Mouse (Mus musculus) kidney, postnatal 36 days (tissue): ENCODE measurements around the gene Sox21.

Experiments
- DNase-seq, 2 experiments: peaks; one replicate each; pipeline ENCODE4 v3.0.0; 2021 to 2022; ENCODE audit warnings: mixed read lengths in 2 of 2

The Sox21 gene

GRCm38 (mm10) chr14:118225061-118225743, 11.6 kb downstream of the Sox21 start:
- DNase-seq = no peak

GRCm38 (mm10) chr14:118220885-118221284, 15.9 kb downstream of the Sox21 start:
- no peak for DNase-seq

DNA sequence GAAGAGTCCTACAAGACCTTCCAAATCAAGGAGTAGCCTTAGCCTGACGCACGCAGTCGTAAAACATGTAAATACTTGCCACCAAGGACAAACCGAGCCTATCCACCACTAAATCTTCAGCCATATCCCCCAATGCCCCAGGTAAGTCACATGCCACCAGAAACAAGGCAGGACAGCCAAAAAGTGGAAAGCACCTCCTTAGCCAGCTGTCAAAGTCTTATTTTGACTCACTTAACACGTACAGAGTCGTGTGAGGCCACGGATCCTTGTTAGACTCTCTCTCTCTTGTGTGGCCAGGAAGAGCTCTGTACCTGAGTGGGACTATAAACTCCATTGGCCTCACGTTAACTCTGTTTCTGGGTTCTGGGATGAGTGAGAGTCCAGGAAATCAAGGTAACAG, 20.0 kb downstream of the Sox21 start:
- DNase-seq = no peak

GRCm38 (mm10) chr14:118212188-118212804, 24.5 kb downstream of the Sox21 start:
- no peak for DNase-seq

DNA sequence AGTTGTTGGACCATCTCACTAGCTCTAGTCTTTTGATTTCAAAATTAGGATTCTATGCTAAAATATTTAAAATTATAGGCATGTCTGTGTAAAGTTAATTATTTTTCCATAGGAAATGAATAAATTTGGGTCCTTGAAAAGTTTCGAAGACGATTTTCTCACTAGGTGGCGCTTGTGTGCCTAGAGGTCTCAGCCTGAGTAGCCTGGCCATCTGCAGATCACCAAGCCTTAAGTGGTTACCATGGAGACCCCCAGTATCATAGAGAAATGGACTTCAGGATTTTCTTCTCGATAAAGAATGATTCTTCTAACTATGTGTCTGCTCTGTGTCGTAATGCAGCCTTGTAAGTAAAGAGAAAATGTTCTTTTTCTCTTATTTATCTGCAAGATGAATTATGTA, 27.2 kb downstream of the Sox21 start:
- peak; percentile 32 to 67 for DNase-seq

DNA sequence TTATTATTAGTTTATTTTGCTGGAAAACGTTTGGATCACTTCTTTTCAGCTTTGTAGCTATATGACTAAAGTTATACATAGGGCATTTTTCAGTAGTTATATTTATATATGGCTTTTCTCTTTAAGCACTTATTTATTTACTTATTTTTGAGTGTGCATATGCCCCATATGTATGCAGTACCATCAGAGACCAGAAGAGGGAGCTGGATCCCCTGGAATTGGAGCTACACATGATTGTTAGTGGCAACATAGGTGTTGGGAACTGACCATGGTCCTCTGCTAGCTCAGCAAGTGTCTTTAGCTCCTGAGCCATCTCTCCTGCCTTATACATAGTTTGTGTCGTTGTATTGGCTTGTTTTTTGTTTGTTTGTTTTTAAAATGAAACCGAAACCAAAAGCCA, 29.5 kb downstream of the Sox21 start:
- DNase-seq = no peak

- peak in 1 of 2 experiments; percentile 19 for DNase-seq
These were observed 33.8 kb downstream of the Sox21 start for GRCm38 (mm10) chr14:118203031-118203430.

DNA sequence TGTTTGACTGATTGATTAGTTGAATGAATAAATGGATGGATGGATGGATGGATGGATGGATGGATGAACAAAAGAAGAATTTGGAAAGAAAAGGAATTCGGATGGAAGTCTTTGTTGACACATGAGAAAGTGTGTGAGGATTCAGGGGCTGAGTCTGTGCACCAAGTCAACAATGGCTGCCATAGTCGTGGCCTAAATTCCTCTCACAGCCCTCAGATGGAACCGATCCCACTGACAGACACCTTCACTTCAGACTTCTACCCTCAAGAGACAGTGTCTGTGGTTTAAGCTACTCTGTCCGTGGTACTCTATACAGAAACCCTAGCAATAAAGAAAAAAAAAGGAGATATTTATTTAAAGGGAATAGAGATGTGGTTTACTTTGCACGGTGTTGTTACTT, 34.8 kb downstream of the Sox21 start:
- no peak for DNase-seq

DNA sequence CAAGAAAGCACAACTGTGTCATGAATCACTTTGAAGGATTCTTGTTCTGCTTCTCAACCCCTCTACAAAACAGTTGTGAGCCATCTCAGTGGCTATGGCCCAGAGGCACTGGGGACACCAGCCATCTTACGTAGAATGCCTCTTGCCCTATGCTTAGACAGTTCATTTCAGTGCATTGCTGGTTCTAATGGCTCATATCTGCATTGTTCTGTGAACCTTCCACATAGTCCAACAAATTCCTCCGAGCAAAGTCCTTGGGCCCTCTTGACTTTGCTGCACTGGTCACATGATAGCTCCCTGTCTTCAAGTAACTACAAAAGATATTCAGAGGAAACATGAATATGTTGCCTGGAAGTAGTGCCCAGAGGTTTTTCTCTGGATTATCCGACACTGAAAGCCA, 36.1 kb downstream of the Sox21 start:
- peak in 1 of 2 experiments; percentile 2 for DNase-seq

GRCm38 (mm10) chr14:118197063-118197462, 39.8 kb downstream of the Sox21 start:
- DNase-seq = no peak

DNA sequence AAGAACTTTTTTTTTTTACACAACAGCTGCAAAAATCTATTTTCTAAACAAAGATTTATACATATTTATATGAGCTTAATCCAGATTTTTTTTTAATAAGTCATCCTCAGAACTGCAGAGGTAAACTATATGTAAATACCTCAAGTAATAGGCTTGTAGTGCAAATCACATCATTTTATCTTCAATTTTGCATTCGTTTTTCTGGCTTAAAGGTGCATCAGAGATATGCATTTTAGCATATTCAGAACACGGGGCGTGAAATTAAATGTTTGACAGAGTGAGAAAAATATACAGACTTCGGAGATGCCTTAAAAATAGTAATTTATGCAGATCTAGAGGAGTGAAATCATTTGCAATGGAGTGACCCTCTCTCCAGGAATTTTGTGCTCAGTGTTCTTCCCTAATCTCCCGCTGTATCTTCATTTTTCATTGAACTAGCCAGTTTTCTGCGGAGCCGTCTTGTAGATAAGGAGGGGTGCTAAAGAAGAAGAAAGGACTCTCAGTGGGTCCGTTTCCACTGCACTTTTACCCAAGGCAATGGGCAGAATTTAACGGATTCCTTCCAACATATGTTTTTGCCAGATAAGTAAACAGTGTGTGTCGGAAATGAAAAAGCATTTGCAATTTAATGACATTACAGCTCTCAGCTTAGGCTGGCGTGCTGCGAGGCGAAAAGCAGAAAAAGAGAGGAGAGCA, 42.5 kb downstream of the Sox21 start:
- no peak for DNase-seq

GRCm38 (mm10) chr14:118193663-118194062, 43.2 kb downstream of the Sox21 start:
- DNase-seq = no peak

GRCm38 (mm10) chr14:118193001-118193628, 43.7 kb downstream of the Sox21 start:
- no peak for DNase-seq

DNA sequence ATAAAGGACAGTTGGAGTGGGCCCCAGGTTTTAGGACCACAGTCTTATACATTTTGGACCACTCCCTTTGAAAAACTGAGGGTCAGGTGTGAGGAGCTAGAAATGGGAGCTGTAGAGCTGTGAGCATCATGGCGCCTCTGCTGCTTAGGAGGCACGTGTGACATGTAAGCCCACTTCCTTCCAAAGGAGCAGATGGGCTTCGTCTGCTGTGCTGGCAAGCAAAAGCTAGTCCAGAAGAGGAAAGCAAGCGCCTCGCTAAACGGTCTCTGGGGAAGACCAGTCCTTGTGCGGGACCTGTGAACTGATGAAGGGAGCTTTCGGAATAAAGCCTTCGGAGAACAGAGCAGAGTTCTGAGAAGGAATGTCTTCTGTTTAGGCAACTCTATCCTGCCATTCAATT, 45.4 kb downstream of the Sox21 start:
- no peak for DNase-seq
